ENCODE assay signal across 8 mouse cellular contexts in genomic region chr15:97785731-97786411, GRCm38 (mm10). TPM values are rescaled to one million over a fixed set of nuclear protein-coding genes. Genes with fewer than 3 reads are reported as not detected.
DNase-seq lines count a peak whose midpoint lies in the region; ATAC-seq and TF ChIP-seq lines count a peak whose summit lies in the region.
"Had no signal": no experiment of that assay in that cellular context is flagged by ENCODE, and none has a peak within 500 bp of the region (broad histone marks: within the 10 kb centered on the region; RNA-seq: fewer than 3 reads in every experiment).

No protein-coding gene starts in this region.

- peaks cover 6% of the 10 kb centered on the region; the same call in 1 of the 2 replicates for H3K27me3 ChIP-seq in limb, embryonic 12.5 days
- peaks cover 16% of the 10 kb centered on the region for H3K27me3 ChIP-seq in limb, embryonic 10.5 days (ENCODE audit: low read depth, poor library complexity, severe bottlenecking)
- H3K27me3 ChIP-seq in heart, embryonic 14.5 days (ENCODE audit: control insufficient read depth, insufficient read depth, low read length): no peaks in the 10 kb centered on the region
- no peaks in the 10 kb centered on the region for H3K27me3 ChIP-seq in lung, postnatal 0 days (replicated peaks; ENCODE audit: insufficient read depth, low read length)

- no peaks in the 10 kb centered on the region for H3K9me3 ChIP-seq in limb, embryonic 12.5 days
- H3K9me3 ChIP-seq in limb, embryonic 10.5 days (replicated peaks): no peaks in the 10 kb centered on the region
- no peaks in the 10 kb centered on the region for H3K9me3 ChIP-seq in heart, embryonic 14.5 days (ENCODE audit: control insufficient read depth, low read length)
- no peaks in the 10 kb centered on the region for H3K9me3 ChIP-seq in lung, postnatal 0 days (ENCODE audit: low read length)
- H3K9me3 ChIP-seq: embryonic facial prominence, embryonic 13.5 days had no signal

- H3K9ac ChIP-seq in limb, embryonic 12.5 days (replicated peaks): no peak overlapping the region
- no peak overlapping the region for H3K9ac ChIP-seq in heart, embryonic 14.5 days (ENCODE audit: low read length)
- no peak overlapping the region for H3K9ac ChIP-seq in lung, postnatal 0 days (replicated peaks; ENCODE audit: low read depth)
- H3K9ac ChIP-seq: embryonic facial prominence, embryonic 13.5 days had no signal

- intact Hi-C loops in gastrocnemius, postnatal 14 days (cut with DNase I; ENCODE audit: low total_unique reads): no loop called here

- H3K4me2 ChIP-seq in limb, embryonic 12.5 days: 0 out of 2 replicates have a peak overlapping the region, but pooled peaks have one; percentile 2
- H3K4me2 ChIP-seq in heart, embryonic 14.5 days (ENCODE audit: low read length): peak overlapping the region; percentile 10; the same call in 1 of the 2 replicates
- no peak overlapping the region for H3K4me2 ChIP-seq in lung, postnatal 0 days (replicated peaks; ENCODE audit: low read depth, low read length)

- TF ChIP-seq EP300 in lung, postnatal 0 days (IDR thresholded peaks at IDR 0.05): no peak

- peaks cover 11% of the 10 kb centered on the region for H3K36me3 ChIP-seq in limb, embryonic 12.5 days
- H3K36me3 ChIP-seq in limb, embryonic 10.5 days: peaks cover 8% of the 10 kb centered on the region
- peaks cover 12% of the 10 kb centered on the region; the same call in 1 of the 2 replicates for H3K36me3 ChIP-seq in heart, embryonic 14.5 days (ENCODE audit: control insufficient read depth, insufficient read depth, low read length)
- H3K36me3 ChIP-seq in lung, postnatal 0 days (ENCODE audit: insufficient read depth, low read length): no peaks in the 10 kb centered on the region

- 86% methylated on average over 9 of the region's 9 CpGs for whole genome bisulfite sequencing in limb, embryonic 12.5 days
- 84% methylated on average over 9 of the region's 9 CpGs for WGBS in limb, embryonic 10.5 days
- 66% methylated on average over 9 of the region's 9 CpGs for WGBS in heart, embryonic 14.5 days
- WGBS in lung, postnatal 0 days: 78% methylated on average over 9 of the region's 9 CpGs

- peak; percentile 28; the same call in 1 of the 2 replicates for TF ChIP-seq CTCF in lung, postnatal 0 days (IDR thresholded peaks at IDR 0.05)

- DNase-seq in limb, embryonic 10.5 days (ENCODE audit: low spot score): no peak
- peak; percentile 92 for DNase-seq in brain, adult 2 months (ENCODE audit: low read depth, low spot score)
- peak; percentile 39 for DNase-seq in lung, postnatal 0 days (ENCODE audit: low spot score)
- no peak for DNase-seq in ovary, postnatal 14 days (ENCODE audit: low spot score)
- no peak for DNase-seq in gastrocnemius, postnatal 14 days

- no peak overlapping the region for H3K27ac ChIP-seq in limb, embryonic 12.5 days
- H3K27ac ChIP-seq in limb, embryonic 10.5 days: no peak overlapping the region
- 0 out of 4 replicates have a peak overlapping the region, but pooled peaks of 1 of the 2 experiments have one; percentile 6 for H3K27ac ChIP-seq in heart, embryonic 14.5 days (replicated peaks in 1 of 2; ENCODE audit: control insufficient read depth in 1 of 2, insufficient read depth in 1 of 2, low read depth in 2 of 2, low read length in 2 of 2)
- no peak overlapping the region for H3K27ac ChIP-seq in lung, postnatal 0 days (ENCODE audit: low read length)
- H3K27ac ChIP-seq: embryonic facial prominence, embryonic 13.5 days had no signal

- H3K4me1 ChIP-seq in limb, embryonic 12.5 days (replicated peaks): peaks cover 28% of the 10 kb centered on the region
- H3K4me1 ChIP-seq in limb, embryonic 10.5 days: peaks cover 47% of the 10 kb centered on the region
- H3K4me1 ChIP-seq in heart, embryonic 14.5 days (ENCODE audit: control insufficient read depth in 2 of 2, insufficient read depth in 2 of 2, low read length in 2 of 2): peaks cover 13 to 23% of the 10 kb centered on the region in 2 experiments
- peaks cover 22% of the 10 kb centered on the region for H3K4me1 ChIP-seq in lung, postnatal 0 days (ENCODE audit: insufficient read depth, low read depth, low read length)

- no peak for ATAC-seq in limb, embryonic 12.5 days (ENCODE audit: insufficient number of reproducible peaks, insufficient read depth, low FRiP score, low TSS enrichment, low read depth)
- peak; percentile 10; the same call in 1 of the 2 replicates for ATAC-seq in heart, embryonic 14.5 days (ENCODE audit: insufficient number of reproducible peaks, insufficient read depth, low FRiP score, low read depth)
- ATAC-seq in lung, postnatal 0 days: no peak

- no peak overlapping the region for H3K4me3 ChIP-seq in limb, embryonic 12.5 days (replicated peaks)
- H3K4me3 ChIP-seq in limb, embryonic 10.5 days: no peak overlapping the region
- no peak overlapping the region for H3K4me3 ChIP-seq in heart, embryonic 14.5 days (ENCODE audit: control insufficient read depth in 1 of 2, insufficient read depth in 1 of 2, low read depth in 1 of 2, low read length in 2 of 2)
- H3K4me3 ChIP-seq in lung, postnatal 0 days (ENCODE audit: low read depth, low read length): no peak overlapping the region

RNA-seq across cellular contexts. Expression of gene Slc48a1, which starts 7.6 kb away (rescaled TPM):
- 34.2 and 36.6 TPM in 2 replicates for polyA plus RNA-seq in limb, embryonic 12.5 days (2016; fragmentation: Nextera tagmentation; extraction: Ambion mirVana)
- polyA plus RNA-seq in limb, embryonic 10.5 days (2016; fragmentation: Nextera tagmentation; extraction: Ambion mirVana): 17.0 and 23.5 TPM in 2 replicates
- polyA plus RNA-seq in heart, embryonic 14.5 days (2014; fragmentation: Nextera tagmentation; extraction: Ambion mirVana): 67.1 and 69.6 TPM in 2 replicates
- polyA plus RNA-seq in lung, postnatal 0 days (2015; fragmentation: Nextera tagmentation; extraction: Ambion mirVana): 69.5 and 75.7 TPM in 2 replicates
- total RNA-seq in gastrocnemius, postnatal 14 days (2021): 10 to 100 TPM; 39.9 to 40.3 TPM

RNA-seq across cellular contexts. Expression of gene Rapgef3, which starts 18.1 kb away (rescaled TPM):
- polyA plus RNA-seq in limb, embryonic 12.5 days (2016; fragmentation: Nextera tagmentation; extraction: Ambion mirVana): 10.1 and 11.1 TPM in 2 replicates
- polyA plus RNA-seq in limb, embryonic 10.5 days (2016; fragmentation: Nextera tagmentation; extraction: Ambion mirVana): 6.4 and 6.7 TPM in 2 replicates
- polyA plus RNA-seq in heart, embryonic 14.5 days (2014; fragmentation: Nextera tagmentation; extraction: Ambion mirVana): 15.9 and 19.2 TPM in 2 replicates
- polyA plus RNA-seq in lung, postnatal 0 days (2015; fragmentation: Nextera tagmentation; extraction: Ambion mirVana): 18.7 and 25.5 TPM in 2 replicates
- total RNA-seq in gastrocnemius, postnatal 14 days (2021): 1 to 10 TPM; 6.2 to 9.7 TPM

RNA-seq across cellular contexts. Expression of gene Endou, which starts 54.7 kb away (rescaled TPM):
- 0.14 and 0.23 TPM in 2 replicates for polyA plus RNA-seq in limb, embryonic 12.5 days (2016; fragmentation: Nextera tagmentation; extraction: Ambion mirVana)
- polyA plus RNA-seq in limb, embryonic 10.5 days (2016; fragmentation: Nextera tagmentation; extraction: Ambion mirVana): 0.16 and 0.26 TPM in 2 replicates
- 0.19 and 0.43 TPM in 2 replicates for polyA plus RNA-seq in heart, embryonic 14.5 days (2014; fragmentation: Nextera tagmentation; extraction: Ambion mirVana)
- 2.1 and 2.9 TPM in 2 replicates for polyA plus RNA-seq in lung, postnatal 0 days (2015; fragmentation: Nextera tagmentation; extraction: Ambion mirVana)
- under 1 TPM; 0.49 to 0.60 TPM for total RNA-seq in gastrocnemius, postnatal 14 days (2021)

RNA-seq across cellular contexts. Expression of gene Hdac7, which starts 58.4 kb away (rescaled TPM):
- 31.5 and 33.6 TPM in 2 replicates for polyA plus RNA-seq in limb, embryonic 12.5 days (2016; fragmentation: Nextera tagmentation; extraction: Ambion mirVana)
- polyA plus RNA-seq in limb, embryonic 10.5 days (2016; fragmentation: Nextera tagmentation; extraction: Ambion mirVana): 28.5 and 32.1 TPM in 2 replicates
- polyA plus RNA-seq in heart, embryonic 14.5 days (2014; fragmentation: Nextera tagmentation; extraction: Ambion mirVana): 25.7 and 26.7 TPM in 2 replicates
- polyA plus RNA-seq in lung, postnatal 0 days (2015; fragmentation: Nextera tagmentation; extraction: Ambion mirVana): 43.2 and 52.1 TPM in 2 replicates
- total RNA-seq in gastrocnemius, postnatal 14 days (2021): 10 to 100 TPM; 18.2 to 23.3 TPM

Comparison
In these comparisons a context has a peak if more than half of its experiments do, and no peak if none do; other contexts are left out.
1. DNase-seq: peak in brain, adult 2 months (single experiment) and lung, postnatal 0 days (single experiment); none in limb, embryonic 10.5 days (single experiment), ovary, postnatal 14 days (single experiment) and gastrocnemius, postnatal 14 days (single experiment).